Mouse (Mus musculus) Patski (cell line): ENCODE results near the gene Szrd1. TPM values are rescaled to one million over a fixed set of nuclear protein-coding genes. Genes with fewer than 3 reads are reported as not detected.

ENCODE experiments used
- ATAC-seq: fragments of 100-300 bp; one replicate; pipeline ENCODE4 v1.8.0; 2021
- CTCF ChIA-PET: fragments of 350-600 bp; sonication (Branson Sonifier 250); formaldehyde crosslinking; loops from one replicate; lab custom pipeline; 2022; ENCODE audit warnings: inconsistent platforms; lab: Charles Lee
- POLR2A ChIA-PET: fragments of 350-600 bp; sonication (Branson Sonifier 250); formaldehyde crosslinking; loops from one replicate; lab custom pipeline; 2022; ENCODE audit warnings: antibody characterized with exemption, inconsistent platforms; lab: Charles Lee
- DNase-seq: peaks from one replicate; pipeline ENCODE4 v3.0.0-alpha.2; 2011; ENCODE audit warnings: low read depth, low spot score
- H3K27me3 ChIP-seq: fragments of 371-371 bp; one replicate; pipeline ENCODE4 v1.5.1; 2021
- CTCF ChIP-seq: fragments of 100-300 bp; IDR thresholded peaks from one replicate; pipeline ENCODE4 v1.5.1; 2021
- in situ Hi-C: fragments of 300-500 bp; cut with MboI; formaldehyde crosslinking; loops from 3 replicates; pipeline ENCODE4 v1.11.1; 2018; ENCODE audit warnings: low pct_unique_long_range_greater_than_20kb, mixed read lengths
- polyA plus RNA-seq: library from polyadenylated mRNA; unstranded; gene quantifications from one replicate; pipeline ENCODE4 v1.2.3, GENCODE M21; 2021

Gene Szrd1
- polyA plus RNA-seq, 1 experiment from 2014 or later: 54.3 TPM

GRCm38 (mm10) chr4:141095016-141095415 lies 44.6 kb downstream of the Szrd1 start:
- ChIA-PET POLR2A (no interaction called here), CTCF (no interaction called here)
- no peak for TF ChIP-seq CTCF
- in situ Hi-C loops: no loop called here
- DNase-seq: no peak
- no peak for ATAC-seq
- H3K27me3 ChIP-seq: no peaks in the 10 kb centered on the region

- H3K27me3 ChIP-seq: no peaks in the 10 kb centered on the region
- no peak for ATAC-seq
- ChIA-PET CTCF (no interaction called here), POLR2A (no interaction called here)
- in situ Hi-C loops: no loop called here
- DNase-seq: no peak
- TF ChIP-seq CTCF: no peak
Measured at GRCm38 (mm10) chr4:141088714-141089113, 50.9 kb downstream of the Szrd1 start.

- no peaks in the 10 kb centered on the region for H3K27me3 ChIP-seq
- DNase-seq (no peak), ATAC-seq (no peak)
- ChIA-PET CTCF (no interaction called here), POLR2A (no interaction called here)
- no peak for TF ChIP-seq CTCF
- in situ Hi-C loops: no loop called here
Measured at GRCm38 (mm10) chr4:141088033-141088432, 51.5 kb downstream of the Szrd1 start, which contains the start of gene Spata21. Gene Spata21, plus strand, starts transcription at chr4:141088333.

GRCm38 (mm10) chr4:141086862-141087261 lies 52.7 kb downstream of the Szrd1 start:
- in situ Hi-C loops: no loop called here
- H3K27me3 ChIP-seq: no peaks in the 10 kb centered on the region
- CTCF ChIA-PET: no interaction called here
- POLR2A ChIA-PET: no interaction called here
- TF ChIP-seq CTCF: no peak
- ATAC-seq: no peak
- no peak for DNase-seq

- in situ Hi-C loops: no loop called here
- no peak for ATAC-seq
- POLR2A ChIA-PET: interaction anchor here (0.6 kb wide), 1 partner anchor 39 kb away, joined by 3 read pairs; no protein-coding TSS in a partner anchor
- H3K27me3 ChIP-seq: no peaks in the 10 kb centered on the region
- DNase-seq: no peak
- CTCF ChIA-PET: interaction anchor here (1.1 to 1.9 kb wide), 2 partner anchors 10 to 30 kb away, joined by 3 to 8 read pairs; no protein-coding TSS in a partner anchor
- TF ChIP-seq CTCF: no peak
Measured at GRCm38 (mm10) chr4:141078510-141079137, 61.0 kb downstream of the Szrd1 start.

- in situ Hi-C loops: no loop called here
- ChIA-PET CTCF (interaction anchor here (1.1 to 1.9 kb wide), 2 partner anchors 9 to 30 kb away, joined by 3 to 8 read pairs; no protein-coding TSS in a partner anchor), POLR2A (interaction anchor here (0.6 to 1.8 kb wide), 3 partner anchors 9 to 38 kb away, joined by 3 to 4 read pairs (median 4); no protein-coding TSS in a partner anchor)
- TF ChIP-seq CTCF: no peak
- ATAC-seq (peak; percentile 67), DNase-seq (no peak)
- H3K27me3 ChIP-seq: no peaks in the 10 kb centered on the region
Measured at GRCm38 (mm10) chr4:141077681-141078509, 61.7 kb downstream of the Szrd1 start, which contains the start of gene Necap2. Gene Necap2, minus strand, starts transcription at chr4:141078357.

GRCm38 (mm10) chr4:141076761-141077506 lies 62.6 kb downstream of the Szrd1 start:
- H3K27me3 ChIP-seq: no peaks in the 10 kb centered on the region
- CTCF ChIA-PET: no interaction called here
- no peak for TF ChIP-seq CTCF
- ATAC-seq (no peak), DNase-seq (no peak)
- POLR2A ChIA-PET: interaction anchor here (1.5 to 1.8 kb wide), 2 partner anchors 8 to 10 kb away, joined by 4 read pairs; no protein-coding TSS in a partner anchor
- in situ Hi-C loops: no loop called here

GRCm38 (mm10) chr4:141074109-141074508 lies 65.5 kb downstream of the Szrd1 start:
- in situ Hi-C loops: no loop called here
- DNase-seq (no peak), ATAC-seq (no peak)
- POLR2A ChIA-PET: no interaction called here
- no peak for TF ChIP-seq CTCF
- no peaks in the 10 kb centered on the region for H3K27me3 ChIP-seq
- CTCF ChIA-PET: no interaction called here

GRCm38 (mm10) chr4:141073661-141074060 lies 65.9 kb downstream of the Szrd1 start:
- DNase-seq: no peak
- CTCF ChIA-PET: no interaction called here
- no peak for TF ChIP-seq CTCF

GRCm38 (mm10) chr4:141072502-141072901 lies 67.1 kb downstream of the Szrd1 start:
- no peaks in the 10 kb centered on the region for H3K27me3 ChIP-seq
- DNase-seq: no peak
- CTCF ChIA-PET: no interaction called here
- in situ Hi-C loops: no loop called here
- ATAC-seq: no peak
- TF ChIP-seq CTCF: no peak
- POLR2A ChIA-PET: no interaction called here

More at GRCm38 (mm10) chr4:141073661-141074060, 65.9 kb downstream of the Szrd1 start:
- in situ Hi-C loops: no loop called here
- no peak for ATAC-seq
- POLR2A ChIA-PET: no interaction called here
- no peaks in the 10 kb centered on the region for H3K27me3 ChIP-seq
